Comparison of ENCODE assay signal across 25 mouse cellular contexts in the genomic region with DNA sequence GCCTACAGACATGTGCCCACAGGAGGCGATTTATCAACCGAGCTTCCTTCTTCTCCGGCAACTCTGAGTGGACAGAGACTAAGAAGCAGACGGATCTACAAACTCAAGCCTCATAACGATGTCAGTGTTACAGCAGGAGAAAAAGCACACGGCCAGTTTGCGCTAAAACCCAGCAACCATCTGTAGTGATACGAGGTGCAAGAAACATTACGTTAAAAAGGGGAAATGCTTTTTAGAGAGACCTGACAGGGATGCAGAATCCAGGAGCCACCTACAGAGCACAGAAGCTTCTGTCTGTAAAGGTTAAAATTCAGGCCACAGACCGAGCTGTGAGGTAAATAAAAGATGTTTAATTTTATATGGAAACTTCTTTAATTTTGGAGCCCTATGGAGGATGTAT. TPM values are rescaled to one million over a fixed set of nuclear protein-coding genes. Genes with fewer than 3 reads are reported as not detected.
"Had no signal": no experiment of that assay in that cellular context is flagged by ENCODE, and none has a peak within 500 bp of the region (broad histone marks: within the 10 kb centered on the region; RNA-seq: fewer than 3 reads in every experiment).

No protein-coding gene starts in this region.

- H3K4me1 ChIP-seq: heart, embryonic 15.5 days; intestine, embryonic 15.5 days; limb, embryonic 12.5 days; liver, embryonic 13.5 days had no signal

- H3K27ac ChIP-seq: heart, embryonic 13.5 days; heart, embryonic 15.5 days; hindbrain, embryonic 13.5 days; intestine, embryonic 15.5 days; layer of hippocampus, adult 2 months; left cerebral cortex, adult 2 months; limb, embryonic 10.5 days; limb, embryonic 12.5 days; liver, embryonic 13.5 days had no signal

- H3K4me2 ChIP-seq: heart, embryonic 11.5 days; heart, embryonic 13.5 days; heart, embryonic 15.5 days; hindbrain, embryonic 13.5 days; intestine, embryonic 15.5 days; limb, embryonic 12.5 days; liver, embryonic 11.5 days; liver, embryonic 13.5 days had no signal

- H3K27me3 ChIP-seq: heart, embryonic 13.5 days; heart, embryonic 15.5 days; hindbrain, embryonic 13.5 days; intestine, embryonic 15.5 days; limb, embryonic 12.5 days; liver, embryonic 13.5 days had no signal

- H3K4me3 ChIP-seq: heart, embryonic 13.5 days; heart, embryonic 15.5 days; hindbrain, embryonic 13.5 days; intestine, embryonic 15.5 days; layer of hippocampus, adult 2 months; left cerebral cortex, adult 2 months; limb, embryonic 10.5 days; limb, embryonic 12.5 days; liver, embryonic 13.5 days had no signal

- H3K9ac ChIP-seq: heart, embryonic 13.5 days; heart, embryonic 15.5 days; hindbrain, embryonic 13.5 days; intestine, embryonic 15.5 days; limb, embryonic 12.5 days; liver, embryonic 13.5 days had no signal

- H3K36me3 ChIP-seq: heart, embryonic 13.5 days; heart, embryonic 15.5 days; hindbrain, embryonic 13.5 days; intestine, embryonic 15.5 days; limb, embryonic 10.5 days; limb, embryonic 12.5 days; liver, embryonic 13.5 days had no signal

- H3K9me3 ChIP-seq: heart, embryonic 13.5 days; heart, embryonic 15.5 days; hindbrain, embryonic 13.5 days; intestine, embryonic 15.5 days; limb, embryonic 10.5 days; limb, embryonic 12.5 days; liver, embryonic 13.5 days had no signal

- DNase-seq: gastrocnemius, postnatal 14 days; gastrocnemius, postnatal 36 days; heart, adult 18-20 months; heart, postnatal 14 days; heart, postnatal 36 days; kidney, adult 18-20 months; kidney, adult 8-10 months; kidney, postnatal 10 days; kidney, postnatal 25 days; kidney, postnatal 4 days; liver; liver, embryonic 13.5 days had no signal

- ATAC-seq: hindbrain, embryonic 16.5 days; inflammation-experienced regulatory T-cells, adult 6 months; intestine, embryonic 15.5 days; intestine, postnatal 0 days had no signal

RNA-seq across cellular contexts. Expression of gene A930002H24Rik, which starts 57.2 kb away (rescaled TPM):
- polyA plus RNA-seq: inflammation-experienced regulatory T-cells, adult 6 months had no signal
